Mouse (Mus musculus) urinary bladder, postnatal 25 days (tissue): ENCODE results near the gene Olfr380.

Experiments used
- DNase-seq: peaks from one replicate; pipeline ENCODE4 v3.0.0; 2022; ENCODE audit warnings: low spot score

Olfr380 gene

GRCm38 (mm10) chr11:73457408-73457807 is at the start of gene Olfr380:
TSS of gene Olfr380 (minus strand) at chr11:73457508.
- no peak for DNase-seq

DNA sequence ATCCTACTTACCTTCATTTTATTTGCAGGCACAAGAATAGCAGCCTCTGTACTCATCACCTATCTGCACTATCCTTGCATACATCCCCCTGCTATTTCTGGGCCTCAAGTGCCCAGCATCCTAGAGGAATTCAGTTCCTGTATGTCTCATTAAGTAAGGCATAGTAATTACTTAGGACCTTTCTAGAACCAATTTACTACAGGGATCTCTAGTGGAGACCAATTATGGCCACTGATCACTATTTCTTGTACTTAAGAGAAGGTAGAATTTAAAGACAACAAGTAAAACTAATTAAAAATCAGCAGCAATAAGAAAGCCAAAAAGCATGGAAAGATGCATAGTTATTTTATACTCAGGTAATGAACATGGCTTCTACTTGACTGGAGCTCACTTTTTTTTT is 34.2 kb upstream of the Olfr380 start, which contains the start of gene Olfr381:
Gene Olfr381, minus strand, starts transcription at position 101 of the 400 bp plus-strand sequence.
- no peak for DNase-seq

DNA sequence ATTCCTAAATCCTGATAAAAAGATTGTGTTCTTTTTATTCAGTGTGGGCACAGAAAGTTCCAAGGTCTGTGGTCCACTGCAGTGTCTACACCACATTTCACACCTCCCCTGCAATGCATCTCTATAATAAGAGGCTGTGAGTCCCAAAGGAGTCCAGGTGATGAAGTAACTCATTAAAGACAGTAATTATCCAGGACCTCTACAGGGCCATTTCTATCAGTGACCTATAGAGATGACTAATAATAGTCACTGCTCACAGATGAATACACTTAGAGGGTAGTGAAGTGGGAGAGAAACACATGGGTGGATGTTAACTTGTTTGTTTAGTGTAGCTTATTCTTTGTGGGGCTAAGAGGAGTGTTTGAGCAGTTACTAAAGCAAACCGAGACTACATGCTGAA is 28.9 kb downstream of the Olfr380 start, which contains the start of gene Olfr378:
Gene Olfr378, minus strand, starts transcription at position 101 of the 400 bp plus-strand sequence.
- no peak for DNase-seq
